Mouse (Mus musculus) G1E (cell line): Measurements from ENCODE around the gene Ch25h.

Experiments used
- CTCF ChIP-seq: IDR thresholded peaks from 2 replicates; pipeline ENCODE4 v1.5.1; 2012; ENCODE audit warnings: low read depth, low read length, inconsistent platforms, mixed read lengths
- GATA1 ChIP-seq: IDR thresholded peaks from 2 replicates; pipeline ENCODE4 v1.6.1; 2012; ENCODE audit warnings: borderline replicate concordance, low read length, inconsistent platforms, mixed read lengths
- GATA2 ChIP-seq: IDR thresholded peaks from 2 replicates; pipeline ENCODE4 v1.6.1; 2012; ENCODE audit warnings: low read depth, low read length, inconsistent platforms, borderline replicate concordance
- POLR2AphosphoS5 ChIP-seq: IDR thresholded peaks from 2 replicates; pipeline ENCODE4 v1.6.1; 2012; ENCODE audit warnings: low read depth, low read length, inconsistent platforms; ENCODE audit not compliant: insufficient replicate concordance
- TAL1 ChIP-seq: conservative IDR thresholded peaks from 2 replicates; pipeline ENCODE4 v1.6.1; 2012; ENCODE audit warnings: low read depth, low read length, inconsistent platforms, mixed read lengths

DNA sequence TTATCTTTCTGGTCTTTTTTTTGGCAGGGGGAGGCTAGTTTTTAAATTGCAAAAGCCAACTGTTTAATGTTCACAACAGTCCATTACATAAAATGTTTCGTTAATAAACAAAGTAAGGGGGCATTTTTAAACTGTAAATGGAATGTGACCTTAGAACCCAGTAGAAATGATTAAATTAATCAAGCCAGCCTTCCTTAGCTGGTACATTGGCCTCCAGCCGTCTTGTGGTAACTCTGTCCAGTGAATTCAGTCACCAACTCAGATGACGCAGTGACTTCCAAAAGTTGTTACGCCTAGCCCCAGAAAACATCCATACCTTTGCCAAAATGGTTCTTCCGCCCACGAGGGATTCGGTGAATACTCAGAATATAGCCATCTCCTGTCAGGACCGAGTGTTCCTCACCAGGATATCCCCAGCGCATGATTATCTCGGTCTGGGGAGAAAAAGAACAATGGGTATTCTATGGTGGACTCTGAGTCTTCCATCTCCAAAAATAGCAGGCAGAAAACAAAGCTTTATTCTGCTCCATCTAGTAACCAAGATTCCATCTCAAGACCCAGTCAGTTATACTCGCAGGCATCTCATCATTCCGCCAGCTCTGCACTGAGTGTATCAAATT lies 48.3 kb upstream of the Ch25h start:
- TF ChIP-seq CTCF (no peak), GATA1 (no peak), TAL1 (no peak), POLR2AphosphoS5 (no peak), GATA2 (no peak)
